Mouse (Mus musculus): ENCODE results near the gene Dynll1. TPM values are rescaled to one million over a fixed set of nuclear protein-coding genes. Genes with fewer than 3 reads are reported as not detected.

Gene Dynll1
- total and polyA plus RNA-seq, 3 experiments = 561 to 740 (median 736) TPM

DNA sequence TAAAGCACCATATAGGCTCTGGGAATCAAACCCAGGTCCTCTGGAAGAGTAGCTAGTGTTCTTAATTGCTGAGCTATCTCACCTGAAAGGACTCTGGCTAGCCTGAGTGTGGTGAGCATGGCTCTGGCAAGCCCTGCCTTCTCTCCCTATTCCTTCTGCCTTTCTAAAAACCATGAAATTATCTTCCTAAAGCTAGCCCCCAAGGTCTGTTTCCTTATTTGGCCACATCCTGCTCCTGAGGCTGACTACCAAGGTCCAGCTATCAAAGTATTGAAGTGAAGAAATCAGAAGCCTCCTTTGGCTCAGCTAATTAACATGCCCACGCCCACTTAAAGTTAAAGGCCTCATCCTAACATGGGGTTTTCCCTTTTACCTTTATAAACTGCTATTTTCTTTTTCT, 26.0 kb downstream of the Dynll1 start:
- DNase-seq (ENCODE audit: low read depth, low spot score) = peak; percentile 80
- Histone ChIP-seq H3K27ac (ENCODE audit: control insufficient read depth, low read depth, low read length) (peak overlapping the region; percentile 65), H3K4me3 (ENCODE audit: control insufficient read depth in 1 of 2, insufficient read depth in 1 of 2, low read depth in 2 of 2, low read length in 2 of 2) (peak overlapping the region in 1 of 2 experiments; percentile 20; a peak in 1 of 4 replicates), H3K9me3 (replicated peaks; ENCODE audit: insufficient read depth, low read length) (no peaks in the 10 kb centered on the region), H3K27me3 (ENCODE audit: control insufficient read depth in 1 of 2, insufficient read depth in 2 of 2, low read length in 2 of 2) (no peaks in the 10 kb centered on the region), H3K36me3 (ENCODE audit: control insufficient read depth in 1 of 2, insufficient read depth in 2 of 2, low read length in 2 of 2) (peaks cover 3 to 27% of the 10 kb centered on the region in 2 experiments; a peak in 3 of 4 replicates), H3K4me1 (ENCODE audit: control insufficient read depth in 1 of 2, insufficient read depth in 2 of 2, low read length in 2 of 2) (peaks cover 15 to 18% of the 10 kb centered on the region in 2 experiments), H3K9ac (ENCODE audit: control insufficient read depth, low read depth, low read length, poor library complexity, severe bottlenecking) (peak overlapping the region; percentile 14; the same call in 1 of the 2 replicates), H3K79me2 (ENCODE audit: control insufficient read depth, insufficient read depth, low read length, poor library complexity) (peaks cover 30% of the 10 kb centered on the region)
- TF ChIP-seq ELF1 (IDR thresholded peaks at IDR 0.05; ENCODE audit: low read depth, low read length) (no peak), MAX (IDR thresholded peaks at IDR 0.05; ENCODE audit: low read length) (peak; percentile 44; the same call in 1 of the 2 replicates), TAL1 (IDR thresholded peaks at IDR 0.05; ENCODE audit: low read length) (no peak), SIN3A (IDR thresholded peaks at IDR 0.05; ENCODE audit: low read length) (peak; percentile 50; the same call in 1 of the 2 replicates), TBP (IDR thresholded peaks at IDR 0.05; ENCODE audit: low read depth, low read length) (peak; percentile 85; the same call in 1 of the 2 replicates), POLR2A (IDR thresholded peaks at IDR 0.05; ENCODE audit: control insufficient read depth in 1 of 2, insufficient read depth in 1 of 2, low read depth in 1 of 2, low read length in 2 of 2, poor library complexity in 1 of 2) (no peak)

DNA sequence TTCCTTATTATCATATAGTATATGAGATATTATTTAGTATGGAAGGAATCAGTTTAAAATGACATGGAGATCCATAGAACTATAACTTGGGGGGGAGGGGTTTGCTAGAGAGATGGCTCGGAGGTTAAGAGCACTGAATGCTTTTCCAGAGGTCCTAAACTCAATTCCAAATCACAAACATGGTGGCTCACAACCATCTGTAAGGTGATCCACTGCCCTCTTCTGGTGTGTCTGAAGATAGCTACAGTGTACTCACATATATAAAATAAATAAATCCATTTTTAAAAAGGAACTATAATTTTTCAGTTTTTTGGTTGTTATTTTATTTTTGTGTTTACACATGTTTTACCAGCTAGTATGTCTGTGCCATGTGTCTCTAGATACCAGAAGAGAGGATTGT, 26.4 kb downstream of the Dynll1 start:
- Histone ChIP-seq H3K9ac (ENCODE audit: control insufficient read depth, low read depth, low read length, poor library complexity, severe bottlenecking) (peak overlapping the region; percentile 61), H3K4me1 (ENCODE audit: control insufficient read depth in 1 of 2, insufficient read depth in 2 of 2, low read length in 2 of 2) (peaks cover 15 to 21% of the 10 kb centered on the region in 2 experiments)

DNA sequence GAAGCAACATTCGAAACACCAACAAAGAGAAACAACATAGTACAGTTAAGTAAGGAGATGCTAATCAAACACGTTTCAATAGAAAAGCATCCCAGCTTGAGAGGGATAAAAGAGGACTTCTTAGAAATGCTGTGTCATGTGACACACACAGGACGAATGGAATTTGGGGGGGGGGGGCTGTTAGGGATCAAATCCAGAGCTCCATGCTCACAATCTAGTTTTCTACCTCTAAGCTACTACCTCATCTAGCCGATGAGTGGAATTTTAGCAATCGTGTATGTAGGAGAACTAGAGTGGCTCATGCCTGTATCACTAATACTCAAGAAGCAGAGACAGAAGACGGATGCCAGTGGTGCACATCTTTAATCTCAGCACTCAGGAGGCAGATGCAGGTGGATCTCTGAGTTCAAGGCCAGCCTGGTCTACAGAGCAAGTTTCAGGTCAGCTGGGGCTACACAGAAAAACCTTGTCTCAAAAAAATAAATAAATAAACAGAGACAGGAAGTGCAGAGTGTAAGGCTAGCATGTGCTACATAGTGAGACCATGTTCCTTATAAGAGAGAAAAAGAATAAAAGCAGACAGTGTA, 27.2 kb downstream of the Dynll1 start:
- Histone ChIP-seq H3K27ac (ENCODE audit: control insufficient read depth, low read depth, low read length) (peak overlapping the region; percentile 88), H3K27me3 (ENCODE audit: control insufficient read depth in 1 of 2, insufficient read depth in 2 of 2, low read length in 2 of 2) (no peaks in the 10 kb centered on the region), H3K9me3 (replicated peaks; ENCODE audit: insufficient read depth, low read length) (no peaks in the 10 kb centered on the region), H3K36me3 (ENCODE audit: control insufficient read depth in 1 of 2, insufficient read depth in 2 of 2, low read length in 2 of 2) (peaks cover 4 to 25% of the 10 kb centered on the region in 2 experiments; a peak in 3 of 4 replicates), H3K79me2 (ENCODE audit: control insufficient read depth, insufficient read depth, low read length, poor library complexity) (peaks cover 37% of the 10 kb centered on the region), H3K4me1 (ENCODE audit: control insufficient read depth in 1 of 2, insufficient read depth in 2 of 2, low read length in 2 of 2) (peaks cover 13 to 27% of the 10 kb centered on the region in 2 experiments), H3K4me3 (ENCODE audit: control insufficient read depth in 1 of 2, insufficient read depth in 1 of 2, low read depth in 2 of 2, low read length in 2 of 2) (peak overlapping the region; percentile 48 to 62), H3K9ac (ENCODE audit: control insufficient read depth, low read depth, low read length, poor library complexity, severe bottlenecking) (peak overlapping the region; percentile 61)
- TF ChIP-seq JUND (IDR thresholded peaks at IDR 0.05; ENCODE audit: low read depth, low read length) (no peak), MAZ (IDR thresholded peaks at IDR 0.05; ENCODE audit: low read depth, low read length) (0 out of 2 replicates have a peak, but pooled peaks have one; percentile 61), CHD1 (IDR thresholded peaks at IDR 0.05; ENCODE audit: low read depth, low read length) (0 out of 2 replicates have a peak, but pooled peaks have one; percentile 20), RCOR1 (IDR thresholded peaks at IDR 0.05; ENCODE audit: low read depth, low read length) (0 out of 2 replicates have a peak, but pooled peaks have one; percentile 21), NELFE (IDR thresholded peaks at IDR 0.05; ENCODE audit: low read depth, low read length) (no peak), USF2 (IDR thresholded peaks at IDR 0.05; ENCODE audit: borderline replicate concordance in 1 of 2, insufficient read depth in 1 of 2, low read depth in 1 of 2, low read length in 2 of 2) (peak in 1 of 2 experiments; percentile 40; a peak in 1 of 4 replicates), GATA1 (IDR thresholded peaks at IDR 0.05; ENCODE audit: low read depth, low read length) (no peak), USF1 (IDR thresholded peaks at IDR 0.05; ENCODE audit: low read depth, low read length) (peak; percentile 88), TBP (IDR thresholded peaks at IDR 0.05; ENCODE audit: low read depth, low read length) (0 out of 2 replicates have a peak, but pooled peaks have one; percentile 31)
- DNase-seq (ENCODE audit: low read depth, low spot score) = peak; percentile 63

More for the DNA sequence above, 26.4 kb downstream of the Dynll1 start:
- H3K36me3 ChIP-seq (ENCODE audit: control insufficient read depth in 1 of 2, insufficient read depth in 2 of 2, low read length in 2 of 2) = peaks cover 3 to 27% of the 10 kb centered on the region in 2 experiments; a peak in 3 of 4 replicates
- peak; percentile 46; the same call in 1 of the 2 replicates for TF ChIP-seq MYC (IDR thresholded peaks at IDR 0.05; ENCODE audit: low read depth, low read length)
- peak; percentile 4 for TF ChIP-seq RAD21 (IDR thresholded peaks at IDR 0.05; ENCODE audit: low read depth, low read length)
- TF ChIP-seq POLR2AphosphoS2 (IDR thresholded peaks at IDR 0.05; ENCODE audit: low read length) = no peak
- TF ChIP-seq MAZ (IDR thresholded peaks at IDR 0.05; ENCODE audit: low read depth, low read length) = no peak
- 0 out of 4 replicates have a peak, but pooled peaks have one; percentile 4 to 7 for TF ChIP-seq EP300 (IDR thresholded peaks at IDR 0.05; ENCODE audit: low read depth in 1 of 2, low read length in 2 of 2)
- peak in 2 of 3 experiments; percentile 14 to 35; a peak in 3 of 6 replicates for TF ChIP-seq CTCF (IDR thresholded peaks at IDR 0.05 in 2 of 3, conservative IDR thresholded peaks at IDR 0.05 in 1 of 3; ENCODE audit: control insufficient read depth in 1 of 3, insufficient read depth in 1 of 3, low read depth in 2 of 3, low read length in 3 of 3, poor library complexity in 1 of 3, severe bottlenecking in 1 of 3)
- TF ChIP-seq SIN3A (IDR thresholded peaks at IDR 0.05; ENCODE audit: low read length) = peak; percentile 28; the same call in 1 of the 2 replicates
- H3K27me3 ChIP-seq (ENCODE audit: control insufficient read depth in 1 of 2, insufficient read depth in 2 of 2, low read length in 2 of 2) = no peaks in the 10 kb centered on the region
- no peaks in the 10 kb centered on the region for H3K9me3 ChIP-seq (replicated peaks; ENCODE audit: insufficient read depth, low read length)
- DNase-seq (ENCODE audit: low read depth, low spot score) = peak; percentile 59
- H3K27ac ChIP-seq (ENCODE audit: control insufficient read depth, low read depth, low read length) = peak overlapping the region; percentile 65
- H3K4me3 ChIP-seq (ENCODE audit: control insufficient read depth in 1 of 2, insufficient read depth in 1 of 2, low read depth in 2 of 2, low read length in 2 of 2) = peak overlapping the region; percentile 48 to 62; a peak in 3 of 4 replicates
- H3K79me2 ChIP-seq (ENCODE audit: control insufficient read depth, insufficient read depth, low read length, poor library complexity) = peaks cover 31% of the 10 kb centered on the region

Data from MEL (cell line).